Mouse (Mus musculus) E14TG2a.4 (cell line): ENCODE measurements around the gene Glis3.

ENCODE experiments used
- CTCF ChIP-seq: conservative IDR thresholded peaks from 2 replicates; pipeline ENCODE4 v1.5.1; 2014; ENCODE audit warnings: low read length
- POU5F1 ChIP-seq: IDR thresholded peaks from 2 replicates; pipeline ENCODE4 v1.6.1; 2014; ENCODE audit warnings: low read length, borderline replicate concordance

GRCm38 (mm10) chr19:28559836-28560235, 120.0 kb downstream of the Glis3 start:
- no peak for TF ChIP-seq CTCF
- no peak for TF ChIP-seq POU5F1
